ENCODE assay signal across 28 mouse cellular contexts in the genomic region with DNA sequence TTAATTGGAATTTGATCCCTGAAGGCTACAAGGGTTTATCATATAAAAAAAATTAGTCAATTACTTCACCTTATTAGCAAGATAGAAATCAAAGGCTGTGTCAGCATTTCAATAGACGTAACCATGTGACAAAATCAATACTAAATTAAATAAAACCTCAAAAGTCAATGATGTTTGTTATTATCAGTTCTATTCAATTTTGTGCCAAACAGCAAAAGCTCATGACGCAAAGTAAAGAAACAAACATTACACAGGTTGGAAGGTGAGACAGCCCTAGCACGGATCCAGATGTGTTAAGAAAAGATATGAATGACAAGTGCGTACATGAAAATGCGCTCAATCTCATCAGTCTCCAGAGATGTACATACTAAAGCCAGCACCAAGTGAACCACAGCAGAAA.
"Had no signal": no experiment of that assay in that cellular context is flagged by ENCODE, and none has a peak within 500 bp of the region (broad histone marks: within the 10 kb centered on the region; RNA-seq: fewer than 3 reads in every experiment).

No protein-coding gene starts in this region.

- DNase-seq: left cerebral cortex, postnatal 4 days; liver, embryonic 13.5 days; liver, postnatal 0 days; lung, adult 2 months; lung, embryonic 14.5 days; lung, postnatal 10 days; lung, postnatal 14 days; lung, postnatal 4 days; midbrain, embryonic 14.5 days had no signal

- H3K27ac ChIP-seq: left cerebral cortex, adult 2 months; limb, embryonic 10.5 days; limb, embryonic 12.5 days; limb, embryonic 13.5 days; limb, embryonic 15.5 days; liver, embryonic 12.5 days; liver, embryonic 13.5 days; liver, embryonic 14.5 days; liver, embryonic 15.5 days; lung, embryonic 15.5 days; macrophage; midbrain, embryonic 10.5 days; midbrain, embryonic 12.5 days; midbrain, embryonic 13.5 days; midbrain, embryonic 15.5 days; neural tube, embryonic 12.5 days; neural tube, embryonic 13.5 days had no signal

- H3K9me3 ChIP-seq: limb, embryonic 10.5 days; limb, embryonic 12.5 days; limb, embryonic 13.5 days; limb, embryonic 15.5 days; liver, embryonic 12.5 days; liver, embryonic 13.5 days; liver, embryonic 15.5 days; lung, embryonic 15.5 days; megakaryocyte, embryonic 14.5 days; midbrain, embryonic 10.5 days; midbrain, embryonic 12.5 days; midbrain, embryonic 13.5 days; midbrain, embryonic 15.5 days; neural tube, embryonic 12.5 days; neural tube, embryonic 13.5 days had no signal

- H3K4me3 ChIP-seq: left cerebral cortex, adult 2 months; limb, embryonic 10.5 days; limb, embryonic 12.5 days; limb, embryonic 13.5 days; limb, embryonic 15.5 days; liver, embryonic 12.5 days; liver, embryonic 13.5 days; liver, embryonic 15.5 days; lung, embryonic 15.5 days; megakaryocyte, embryonic 14.5 days; midbrain, embryonic 10.5 days; midbrain, embryonic 12.5 days; midbrain, embryonic 13.5 days; midbrain, embryonic 15.5 days; myocyte; neural tube, embryonic 12.5 days; neural tube, embryonic 13.5 days had no signal

- H3K4me1 ChIP-seq: liver, embryonic 15.5 days had no signal

- ATAC-seq: liver, embryonic 12.5 days; liver, postnatal 0 days; midbrain, embryonic 13.5 days; midbrain, embryonic 15.5 days had no signal

- H3K36me3 ChIP-seq: limb, embryonic 15.5 days; lung, embryonic 15.5 days; midbrain, embryonic 15.5 days had no signal

- H3K27me3 ChIP-seq: limb, embryonic 12.5 days; limb, embryonic 13.5 days; limb, embryonic 15.5 days; liver, embryonic 12.5 days; liver, embryonic 13.5 days; liver, embryonic 15.5 days; lung, embryonic 15.5 days; megakaryocyte, embryonic 14.5 days; midbrain, embryonic 12.5 days; midbrain, embryonic 13.5 days; midbrain, embryonic 15.5 days; neural tube, embryonic 12.5 days; neural tube, embryonic 13.5 days had no signal

- H3K4me2 ChIP-seq: limb, embryonic 12.5 days; limb, embryonic 13.5 days; limb, embryonic 15.5 days; liver, embryonic 11.5 days; liver, embryonic 12.5 days; liver, embryonic 13.5 days; liver, embryonic 15.5 days; lung, embryonic 14.5 days; lung, embryonic 15.5 days; midbrain, embryonic 12.5 days; midbrain, embryonic 13.5 days; midbrain, embryonic 15.5 days; neural tube, embryonic 12.5 days; neural tube, embryonic 13.5 days had no signal

- H3K9ac ChIP-seq: limb, embryonic 12.5 days; limb, embryonic 13.5 days; limb, embryonic 15.5 days; liver, embryonic 12.5 days; liver, embryonic 13.5 days; liver, embryonic 14.5 days; liver, embryonic 15.5 days; liver, postnatal 0 days; lung, embryonic 14.5 days; lung, embryonic 15.5 days; midbrain, embryonic 12.5 days; midbrain, embryonic 13.5 days; midbrain, embryonic 15.5 days; neural tube, embryonic 12.5 days; neural tube, embryonic 13.5 days had no signal
